In genomic region chr2:73953612-73954011, GRCm38 (mm10) we compare ENCODE assay signal across 19 mouse cellular contexts.
"Had no signal": no experiment of that assay in that cellular context is flagged by ENCODE, and none has a peak within 500 bp of the region (broad histone marks: within the 10 kb centered on the region; RNA-seq: fewer than 3 reads in every experiment).

No protein-coding gene starts in this region.

- H3K4me3 ChIP-seq: layer of hippocampus, adult 2 months; limb, embryonic 13.5 days; liver, embryonic 12.5 days; liver, embryonic 15.5 days; lung, embryonic 15.5 days; megakaryocyte, embryonic 14.5 days; midbrain, embryonic 10.5 days; midbrain, embryonic 13.5 days; myocyte; neural tube, embryonic 13.5 days; stomach, embryonic 15.5 days had no signal

- ATAC-seq: liver, embryonic 12.5 days; midbrain, embryonic 13.5 days; midbrain, embryonic 16.5 days had no signal

- H3K27ac ChIP-seq: layer of hippocampus, adult 2 months; limb, embryonic 13.5 days; liver, embryonic 12.5 days; liver, embryonic 15.5 days; lung, embryonic 15.5 days; midbrain, embryonic 10.5 days; midbrain, embryonic 13.5 days; neural tube, embryonic 13.5 days; stomach, embryonic 15.5 days had no signal

- H3K36me3 ChIP-seq: limb, embryonic 13.5 days; liver, embryonic 12.5 days; liver, embryonic 15.5 days; lung, embryonic 15.5 days; midbrain, embryonic 10.5 days; midbrain, embryonic 13.5 days; neural tube, embryonic 13.5 days; stomach, embryonic 15.5 days had no signal

- H3K4me2 ChIP-seq: liver, embryonic 12.5 days; liver, embryonic 15.5 days; lung, embryonic 15.5 days; midbrain, embryonic 13.5 days; neural tube, embryonic 13.5 days; stomach, embryonic 15.5 days had no signal

- H3K27me3 ChIP-seq: limb, embryonic 13.5 days; liver, embryonic 12.5 days; liver, embryonic 15.5 days; lung, embryonic 15.5 days; midbrain, embryonic 13.5 days; neural tube, embryonic 13.5 days; stomach, embryonic 15.5 days had no signal

- H3K4me1 ChIP-seq: liver, embryonic 12.5 days; liver, embryonic 15.5 days; lung, embryonic 15.5 days; megakaryocyte, embryonic 14.5 days; midbrain, embryonic 10.5 days; stomach, embryonic 15.5 days had no signal

- H3K9ac ChIP-seq: limb, embryonic 13.5 days; liver, embryonic 12.5 days; liver, embryonic 15.5 days; lung, embryonic 15.5 days; midbrain, embryonic 13.5 days; neural tube, embryonic 13.5 days; stomach, embryonic 15.5 days had no signal

- DNase-seq: kidney, postnatal 14 days; layer of hippocampus, adult 9-11 months; liver; lung, adult 18-20 months; lung, postnatal 10 days; lung, postnatal 36 days; thymus, postnatal 4 days had no signal

- H3K9me3 ChIP-seq: limb, embryonic 13.5 days; liver, embryonic 12.5 days; liver, embryonic 15.5 days; lung, embryonic 15.5 days; megakaryocyte, embryonic 14.5 days; midbrain, embryonic 10.5 days; midbrain, embryonic 13.5 days; neural tube, embryonic 13.5 days; stomach, embryonic 15.5 days had no signal
